Mouse (Mus musculus): ENCODE data around the gene Nomo1. TPM values are rescaled to one million over a fixed set of nuclear protein-coding genes. Genes with fewer than 3 reads are reported as not detected.
A peak's percentile ranks its signal among the peaks of the same experiment; 100 is the strongest.

Nomo1 gene
- 11.9 and 13.2 TPM in 2 replicates for polyA plus RNA-seq (2014; fragmentation: Nextera tagmentation; extraction: Ambion mirVana)

GRCm38 (mm10) chr7:46033109-46033869, at the start of gene Nomo1:
Gene Nomo1 (plus strand): TSS chr7:46033698.
- Histone ChIP-seq H3K9ac (ENCODE audit: low read length) (peak within 1 kb of the TSS; percentile 85), H3K36me3 (ENCODE audit: control insufficient read depth, insufficient read depth, low read length) (no peaks in the 10 kb centered on the region; the same call in 1 of the 2 replicates), H3K4me3 (ENCODE audit: low read depth, low read length) (peak within 1 kb of the TSS; percentile 87), H3K4me1 (ENCODE audit: control insufficient read depth, insufficient read depth, low read length) (peaks cover 7% of the 10 kb centered on the region), H3K4me2 (ENCODE audit: low read depth, severe bottlenecking) (peak within 1 kb of the TSS; percentile 85), H3K27me3 (ENCODE audit: control insufficient read depth, insufficient read depth, low read length) (no peaks in the 10 kb centered on the region), H3K9me3 (ENCODE audit: control insufficient read depth, low read length) (no peaks in the 10 kb centered on the region), H3K27ac (replicated peaks; ENCODE audit: low read depth, low read length) (no peak within 1 kb of the TSS)
- 7% methylated on average over 40 of the region's 44 CpGs for WGBS
- DNase-seq (ENCODE audit: low spot score) (peak; percentile 99), ATAC-seq (ENCODE audit: insufficient number of reproducible peaks, low FRiP score, low TSS enrichment, low read depth) (peak; percentile 89)

GRCm38 (mm10) chr7:45986893-45987292, 46.6 kb upstream of the Nomo1 start:
- H3K36me3 ChIP-seq (ENCODE audit: control insufficient read depth, insufficient read depth, low read length) = no peaks in the 10 kb centered on the region
- H3K9ac ChIP-seq (ENCODE audit: low read length) = no peak overlapping the region
- no peak for ATAC-seq (ENCODE audit: insufficient number of reproducible peaks, low FRiP score, low TSS enrichment, low read depth)
- no peaks in the 10 kb centered on the region for H3K27me3 ChIP-seq (ENCODE audit: control insufficient read depth, insufficient read depth, low read length)
- no peak overlapping the region for H3K4me2 ChIP-seq (ENCODE audit: low read depth, severe bottlenecking)
- 76% methylated on average over 4 of the region's 6 CpGs for WGBS
- H3K4me3 ChIP-seq (ENCODE audit: low read depth, low read length) = no peak overlapping the region
- no peaks in the 10 kb centered on the region for H3K9me3 ChIP-seq (ENCODE audit: control insufficient read depth, low read length)
- no peaks in the 10 kb centered on the region for H3K4me1 ChIP-seq (ENCODE audit: control insufficient read depth, insufficient read depth, low read length)
- no peak overlapping the region for H3K27ac ChIP-seq (replicated peaks; ENCODE audit: low read depth, low read length)
- DNase-seq (ENCODE audit: low spot score) = no peak

- ATAC-seq (ENCODE audit: insufficient number of reproducible peaks, low FRiP score, low TSS enrichment, low read depth) (no peak), DNase-seq (ENCODE audit: low spot score) (no peak)
- Histone ChIP-seq H3K27me3 (ENCODE audit: control insufficient read depth, insufficient read depth, low read length) (no peaks in the 10 kb centered on the region), H3K36me3 (ENCODE audit: control insufficient read depth, insufficient read depth, low read length) (no peaks in the 10 kb centered on the region), H3K9me3 (ENCODE audit: control insufficient read depth, low read length) (no peaks in the 10 kb centered on the region), H3K9ac (ENCODE audit: low read length) (no peak overlapping the region), H3K4me3 (ENCODE audit: low read depth, low read length) (no peak overlapping the region), H3K4me1 (ENCODE audit: control insufficient read depth, insufficient read depth, low read length) (no peaks in the 10 kb centered on the region), H3K4me2 (ENCODE audit: low read depth, severe bottlenecking) (no peak overlapping the region), H3K27ac (replicated peaks; ENCODE audit: low read depth, low read length) (no peak overlapping the region)
- WGBS = 93% methylated on average over 1 of the region's 1 CpGs
Measured at GRCm38 (mm10) chr7:45988344-45988743, 45.2 kb upstream of the Nomo1 start.

GRCm38 (mm10) chr7:45992470-45992869, 41.0 kb upstream of the Nomo1 start:
- WGBS = 86% methylated on average over 8 of the region's 8 CpGs
- Histone ChIP-seq H3K27ac (replicated peaks; ENCODE audit: low read depth, low read length) (no peak overlapping the region), H3K36me3 (ENCODE audit: control insufficient read depth, insufficient read depth, low read length) (no peaks in the 10 kb centered on the region), H3K9ac (ENCODE audit: low read length) (no peak overlapping the region), H3K4me3 (ENCODE audit: low read depth, low read length) (no peak overlapping the region), H3K9me3 (ENCODE audit: control insufficient read depth, low read length) (no peaks in the 10 kb centered on the region), H3K27me3 (ENCODE audit: control insufficient read depth, insufficient read depth, low read length) (no peaks in the 10 kb centered on the region), H3K4me1 (ENCODE audit: control insufficient read depth, insufficient read depth, low read length) (no peaks in the 10 kb centered on the region), H3K4me2 (ENCODE audit: low read depth, severe bottlenecking) (no peak overlapping the region)
- ATAC-seq (ENCODE audit: insufficient number of reproducible peaks, low FRiP score, low TSS enrichment, low read depth) = no peak
- DNase-seq (ENCODE audit: low spot score) = no peak

GRCm38 (mm10) chr7:46000577-46000976, 32.9 kb upstream of the Nomo1 start:
- H3K4me1 ChIP-seq (ENCODE audit: control insufficient read depth, insufficient read depth, low read length) = no peaks in the 10 kb centered on the region
- H3K27ac ChIP-seq (replicated peaks; ENCODE audit: low read depth, low read length) = no peak overlapping the region
- DNase-seq (ENCODE audit: low spot score) = no peak
- ATAC-seq (ENCODE audit: insufficient number of reproducible peaks, low FRiP score, low TSS enrichment, low read depth) = no peak
- H3K9me3 ChIP-seq (ENCODE audit: control insufficient read depth, low read length) = no peaks in the 10 kb centered on the region
- H3K27me3 ChIP-seq (ENCODE audit: control insufficient read depth, insufficient read depth, low read length) = no peaks in the 10 kb centered on the region
- no peak overlapping the region for H3K4me3 ChIP-seq (ENCODE audit: low read depth, low read length)
- no peak overlapping the region for H3K4me2 ChIP-seq (ENCODE audit: low read depth, severe bottlenecking)
- H3K36me3 ChIP-seq (ENCODE audit: control insufficient read depth, insufficient read depth, low read length) = no peaks in the 10 kb centered on the region
- H3K9ac ChIP-seq (ENCODE audit: low read length) = no peak overlapping the region
- 93% methylated on average over 4 of the region's 4 CpGs for WGBS

GRCm38 (mm10) chr7:46002748-46003147, 30.8 kb upstream of the Nomo1 start:
- H3K4me1 ChIP-seq (ENCODE audit: control insufficient read depth, insufficient read depth, low read length) = no peaks in the 10 kb centered on the region
- H3K4me2 ChIP-seq (ENCODE audit: low read depth, severe bottlenecking) = no peak overlapping the region
- WGBS = 60% methylated on average over 4 of the region's 4 CpGs
- no peaks in the 10 kb centered on the region for H3K36me3 ChIP-seq (ENCODE audit: control insufficient read depth, insufficient read depth, low read length)
- no peaks in the 10 kb centered on the region for H3K9me3 ChIP-seq (ENCODE audit: control insufficient read depth, low read length)
- H3K4me3 ChIP-seq (ENCODE audit: low read depth, low read length) = no peak overlapping the region
- H3K27me3 ChIP-seq (ENCODE audit: control insufficient read depth, insufficient read depth, low read length) = no peaks in the 10 kb centered on the region
- DNase-seq (ENCODE audit: low spot score) (no peak), ATAC-seq (ENCODE audit: insufficient number of reproducible peaks, low FRiP score, low TSS enrichment, low read depth) (no peak)
- no peak overlapping the region for H3K9ac ChIP-seq (ENCODE audit: low read length)
- H3K27ac ChIP-seq (replicated peaks; ENCODE audit: low read depth, low read length) = no peak overlapping the region

GRCm38 (mm10) chr7:46009578-46009977, 23.9 kb upstream of the Nomo1 start:
- WGBS = 22% methylated on average over 5 of the region's 5 CpGs
- Histone ChIP-seq H3K4me2 (ENCODE audit: low read depth, severe bottlenecking) (no peak overlapping the region), H3K27ac (replicated peaks; ENCODE audit: low read depth, low read length) (no peak overlapping the region), H3K9me3 (ENCODE audit: control insufficient read depth, low read length) (no peaks in the 10 kb centered on the region), H3K9ac (ENCODE audit: low read length) (no peak overlapping the region), H3K4me3 (ENCODE audit: low read depth, low read length) (no peak overlapping the region), H3K4me1 (ENCODE audit: control insufficient read depth, insufficient read depth, low read length) (peaks cover 8% of the 10 kb centered on the region; the same call in 1 of the 2 replicates), H3K36me3 (ENCODE audit: control insufficient read depth, insufficient read depth, low read length) (no peaks in the 10 kb centered on the region), H3K27me3 (ENCODE audit: control insufficient read depth, insufficient read depth, low read length) (no peaks in the 10 kb centered on the region)
- no peak for ATAC-seq (ENCODE audit: insufficient number of reproducible peaks, low FRiP score, low TSS enrichment, low read depth)
- peak; percentile 77 for DNase-seq (ENCODE audit: low spot score)

GRCm38 (mm10) chr7:46012121-46012520, 21.4 kb upstream of the Nomo1 start:
- no peaks in the 10 kb centered on the region for H3K36me3 ChIP-seq (ENCODE audit: control insufficient read depth, insufficient read depth, low read length)
- peaks cover 8% of the 10 kb centered on the region; the same call in 1 of the 2 replicates for H3K4me1 ChIP-seq (ENCODE audit: control insufficient read depth, insufficient read depth, low read length)
- H3K9ac ChIP-seq (ENCODE audit: low read length) = no peak overlapping the region
- H3K9me3 ChIP-seq (ENCODE audit: control insufficient read depth, low read length) = no peaks in the 10 kb centered on the region
- no peak overlapping the region for H3K4me2 ChIP-seq (ENCODE audit: low read depth, severe bottlenecking)
- ATAC-seq (ENCODE audit: insufficient number of reproducible peaks, low FRiP score, low TSS enrichment, low read depth) = no peak
- no peak for DNase-seq (ENCODE audit: low spot score)
- H3K27me3 ChIP-seq (ENCODE audit: control insufficient read depth, insufficient read depth, low read length) = no peaks in the 10 kb centered on the region
- no peak overlapping the region for H3K27ac ChIP-seq (replicated peaks; ENCODE audit: low read depth, low read length)
- H3K4me3 ChIP-seq (ENCODE audit: low read depth, low read length) = no peak overlapping the region

All from limb, embryonic 11.5 days (tissue).